Mouse (Mus musculus): ENCODE results near the gene Rps6ka3.

- TF ChIP-seq POLR2A (IDR thresholded peaks at IDR 0.05; ENCODE audit: control insufficient read depth, low read depth, low read length) (no peak), CTCF (IDR thresholded peaks at IDR 0.05; ENCODE audit: control insufficient read depth, insufficient read depth, insufficient replicate concordance, low read depth, low read length) (no peak)
Measured at GRCm38 (mm10) chrX:159200101-159200500, 10.0 kb upstream of the Rps6ka3 start.
